In the genomic region with DNA sequence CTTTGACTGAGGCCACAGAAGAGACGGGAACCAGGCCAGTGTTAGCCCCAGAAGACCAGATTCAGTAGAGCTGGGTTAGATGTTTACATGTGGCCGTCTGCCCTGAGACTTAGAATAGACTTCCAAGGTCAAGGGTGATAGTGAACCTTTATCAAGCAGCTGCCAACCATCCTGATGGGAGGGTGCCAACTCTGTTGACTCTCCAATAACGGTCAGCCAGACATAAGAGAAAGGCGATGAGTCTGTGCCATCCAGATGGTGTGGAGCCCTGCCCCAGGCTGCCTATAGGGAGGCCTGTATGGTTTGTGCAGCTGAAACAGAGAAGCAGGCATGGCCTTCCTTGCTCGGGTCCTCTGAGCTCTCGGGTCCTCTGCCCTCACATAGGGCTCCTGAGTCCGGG, we compare ENCODE assay signal across 17 mouse cellular contexts. TPM values are rescaled to one million over a fixed set of nuclear protein-coding genes. Genes with fewer than 3 reads are reported as not detected.
DNase-seq lines count a peak whose midpoint lies in the region; ATAC-seq and TF ChIP-seq lines count a peak whose summit lies in the region.
"Had no signal": no experiment of that assay in that cellular context is flagged by ENCODE, and none has a peak within 500 bp of the region (broad histone marks: within the 10 kb centered on the region; RNA-seq: fewer than 3 reads in every experiment).

No protein-coding gene starts in this region.

- no peak for TF ChIP-seq CTCF in cerebellum, adult 2 months (IDR thresholded peaks at IDR 0.05; ENCODE audit: borderline replicate concordance, insufficient read depth, low read depth, low read length)

- no peaks in the 10 kb centered on the region for H3K27me3 ChIP-seq in cerebellum, adult 2 months (ENCODE audit: control insufficient read depth, insufficient read depth, low read length)
- H3K27me3 ChIP-seq: lung, embryonic 15.5 days; neural tube, embryonic 13.5 days had no signal

- no peak for TF ChIP-seq POLR2A in cerebellum, adult 2 months (IDR thresholded peaks at IDR 0.05; ENCODE audit: borderline replicate concordance, insufficient read depth, low read length)

- WGBS in cerebellum, adult 2 months, result 37% methylated on average over 7 of the region's 7 CpGs

- H3K4me1 ChIP-seq in cerebellum, adult 2 months (ENCODE audit: control insufficient read depth, insufficient read depth, low read length), result no peaks in the 10 kb centered on the region
- H3K4me1 ChIP-seq: lung, embryonic 15.5 days had no signal

- DNase-seq in adrenal gland, postnatal 10 days, result peak; percentile 24
- DNase-seq in adrenal gland, adult 18-20 months (ENCODE audit: low spot score in 2 of 2), result no peak
- peak; percentile 72 for DNase-seq in spleen, adult 12 weeks (ENCODE audit: low spot score)
- DNase-seq in spleen, adult 18-20 months, result no peak
- peak; percentile 78 to 80 for DNase-seq in spleen, postnatal 4 days (ENCODE audit: low spot score in 2 of 2)
- no peak for DNase-seq in cerebellum, adult 2 months
- DNase-seq in layer of hippocampus, adult 9-10 months (ENCODE audit: low spot score), result no peak
- DNase-seq: cerebellum, adult 11 months; kidney, postnatal 14 days; thymus, postnatal 25 days had no signal

- H3K4me3 ChIP-seq in cerebellum, adult 2 months (replicated peaks; ENCODE audit: insufficient read depth, low read depth, low read length), result no peak overlapping the region
- H3K4me3 ChIP-seq: lung, embryonic 15.5 days; neural tube, embryonic 13.5 days had no signal

- H3K27ac ChIP-seq in cerebellum, adult 2 months (ENCODE audit: insufficient read depth, low read length), result no peak overlapping the region
- H3K27ac ChIP-seq: hindbrain, embryonic 14.5 days; lung, embryonic 15.5 days; neural tube, embryonic 13.5 days had no signal

- peak; percentile 27; the same call in 1 of the 2 replicates for ATAC-seq in megakaryocyte, adult 5-6 weeks (ENCODE audit: poor library complexity, severe bottlenecking)
- ATAC-seq: forebrain, embryonic 16.5 days; intestine, postnatal 0 days had no signal

RNA-seq across cellular contexts. Expression of gene Msantd1, which starts 16.7 kb away (rescaled TPM):
- total RNA-seq in adrenal gland, postnatal 10 days (2021), result 1 to 10 TPM; 1.1 TPM
- 1 to 10 TPM; 1.3 to 2.8 TPM for total RNA-seq in adrenal gland, adult 18-20 months (2021)
- 0.80 and 1.2 TPM in 2 replicates for total RNA-seq in megakaryocyte, adult 5-6 weeks (2015)
- 0.44 TPM in 1 of 2 replicates, not detected in the other for total RNA-seq in megakaryocyte, adult 5-6 weeks (2017)
- 5.5 and 6.8 TPM in 2 replicates for polyA plus RNA-seq in cerebellum, adult 2 months (2012; rRNA removed)
- total RNA-seq: monocyte, adult 5-6 weeks had no signal

RNA-seq across cellular contexts. Expression of gene Rgs12, which starts 24.7 kb away (rescaled TPM):
- total RNA-seq in adrenal gland, postnatal 10 days (2021), result 10 to 100 TPM; 27.9 to 42.1 TPM
- total RNA-seq in adrenal gland, adult 18-20 months (2021), result 10 to 100 TPM in 1 of 2 experiments, 1 to 10 TPM in 1; 6.4 to 20.2 TPM
- 5.7 and 8.5 TPM in 2 replicates for total RNA-seq in megakaryocyte, adult 5-6 weeks (2015)
- total RNA-seq in megakaryocyte, adult 5-6 weeks (2017), result 6.2 and 7.1 TPM in 2 replicates
- polyA plus RNA-seq in cerebellum, adult 2 months (2012; rRNA removed), result 13.0 and 16.0 TPM in 2 replicates

Comparison
In these comparisons a context has a peak if more than half of its experiments do, and no peak if none do; other contexts are left out.
1. DNase-seq: peak in adrenal gland, postnatal 10 days (single experiment), spleen, adult 12 weeks (single experiment) and spleen, postnatal 4 days (2 of 2); none in adrenal gland, adult 18-20 months (0 of 2), spleen, adult 18-20 months (0 of 2), cerebellum, adult 2 months (0 of 2) and layer of hippocampus, adult 9-10 months (single experiment).